Mouse (Mus musculus) cerebellum, adult 2 months (tissue): ENCODE data around the gene Cwc25.

Experiments used
- CTCF ChIP-seq: fragments of 200-500 bp; IDR thresholded peaks from 2 replicates; pipeline ENCODE4 v1.5.1; 2011; ENCODE audit warnings: low read depth, mild to moderate bottlenecking, control low read depth, low read length, moderate library complexity, borderline replicate concordance; ENCODE audit not compliant: insufficient read depth
- POLR2A ChIP-seq: fragments of 200-500 bp; IDR thresholded peaks from 2 replicates; pipeline ENCODE4 v1.6.1; 2011; ENCODE audit warnings: low read length, control low read depth, borderline replicate concordance; ENCODE audit not compliant: insufficient read depth

DNA sequence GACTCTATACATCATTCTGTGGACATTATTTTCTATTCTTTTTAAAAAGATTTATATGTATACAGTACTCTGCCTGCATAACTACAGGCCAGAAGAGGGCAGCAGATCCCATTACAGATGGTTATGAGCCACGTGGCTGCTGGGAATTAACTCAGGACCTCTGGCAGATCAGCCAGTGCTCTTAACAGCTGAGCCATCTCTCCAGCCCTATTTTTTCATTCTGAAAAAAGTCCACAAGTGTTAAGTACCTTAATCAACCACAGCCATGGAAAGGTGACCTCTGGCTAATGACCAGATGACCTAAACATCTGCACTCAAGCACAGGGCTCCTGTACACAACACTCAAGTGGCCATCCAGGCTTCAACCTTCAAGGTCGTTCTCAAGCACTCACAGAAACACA, 10.8 kb upstream of the Cwc25 start:
- TF ChIP-seq CTCF: no peak
- no peak for TF ChIP-seq POLR2A
